Mouse (Mus musculus): ENCODE results near the gene Olfr851.

GRCm38 (mm10) chr9:19492995-19493394 is at the start of gene Olfr851:
- TF ChIP-seq CEBPB (IDR thresholded peaks at IDR 0.05; ENCODE audit: insufficient read depth, poor library complexity, severe bottlenecking) (no peak), USF1 (IDR thresholded peaks at IDR 0.05; ENCODE audit: low read depth) (no peak), POLR2AphosphoS2 (IDR thresholded peaks at IDR 0.05; ENCODE audit: insufficient read length, low read depth) (no peak), POLR2A (IDR thresholded peaks at IDR 0.05; ENCODE audit: insufficient read length, low read depth) (no peak), SRF (IDR thresholded peaks at IDR 0.05; ENCODE audit: control insufficient read depth, insufficient read length, low read depth) (no peak), MYOG (IDR thresholded peaks at IDR 0.05; ENCODE audit: control insufficient read depth in 1 of 3, insufficient read depth in 1 of 3, insufficient read length in 2 of 3, low read depth in 2 of 3) (no peak), E2F4 (IDR thresholded peaks at IDR 0.05; ENCODE audit: insufficient read depth) (no peak), TCF12 (IDR thresholded peaks at IDR 0.05; ENCODE audit: insufficient read depth, poor library complexity, severe bottlenecking) (no peak), MYOD1 (IDR thresholded peaks at IDR 0.05; ENCODE audit: control insufficient read depth in 1 of 3, insufficient read length in 2 of 3, low read depth in 2 of 3) (no peak)

Data from myocyte (in vitro differentiated cells).